Mouse (Mus musculus): ENCODE results near the gene Zfp975. TPM values are rescaled to one million over a fixed set of nuclear protein-coding genes. Genes with fewer than 3 reads are reported as not detected.
"Not testable (repeated sequence)": the region's sequence is repeated elsewhere in the genome, so short reads cannot be mapped to it uniquely, and the experiment has no call there.

Gene Zfp975
- polyA plus RNA-seq, 1 experiment from 2014 or later, result 10.8 TPM

- not testable (repeated sequence) for H3K9ac ChIP-seq (replicated peaks; ENCODE audit: low read depth, low read length); H3K9me3 ChIP-seq (ENCODE audit: control insufficient read depth, low read depth, low read length); H3K27ac ChIP-seq (ENCODE audit: low read length); H3K4me1 ChIP-seq (ENCODE audit: control insufficient read depth, insufficient read depth, low read length); H3K36me3 ChIP-seq (ENCODE audit: control insufficient read depth, insufficient read depth, low read length); H3K27me3 ChIP-seq (ENCODE audit: control insufficient read depth, insufficient read depth, low read length); ATAC-seq (ENCODE audit: insufficient number of reproducible peaks, insufficient read depth, low FRiP score, low read depth)
- Histone ChIP-seq H3K4me2 (replicated peaks; ENCODE audit: low read depth, low read length) (peak overlapping the region; percentile 35), H3K4me3 (ENCODE audit: low read depth, low read length) (peak overlapping the region; percentile 39)
- WGBS, result 13% methylated on average over 3 of the region's 3 CpGs
Measured at GRCm38 (mm10) chr7:42643120-42643620, 49.4 kb downstream of the Zfp975 start.

- H3K4me1 ChIP-seq (ENCODE audit: control insufficient read depth, insufficient read depth, low read length); H3K27me3 ChIP-seq (ENCODE audit: control insufficient read depth, insufficient read depth, low read length); H3K9me3 ChIP-seq (ENCODE audit: control insufficient read depth, low read depth, low read length); H3K27ac ChIP-seq (ENCODE audit: low read length); H3K36me3 ChIP-seq (ENCODE audit: control insufficient read depth, insufficient read depth, low read length): not testable (repeated sequence)
- ATAC-seq (ENCODE audit: insufficient number of reproducible peaks, insufficient read depth, low FRiP score, low read depth), result peak; percentile 99
- 3% methylated on average over 25 of the region's 25 CpGs for WGBS
- H3K4me2 ChIP-seq (replicated peaks; ENCODE audit: low read depth, low read length), result peak within 1 kb of the TSS; percentile 35
- peak within 1 kb of the TSS; percentile 39 for H3K4me3 ChIP-seq (ENCODE audit: low read depth, low read length)
- H3K9ac ChIP-seq (replicated peaks; ENCODE audit: low read depth, low read length), result peak within 1 kb of the TSS; percentile 30; the same call in 1 of the 2 replicates
Measured at GRCm38 (mm10) chr7:42642152-42643115, 50.1 kb downstream of the Zfp975 start, which contains the start of gene Zfp976. TSS of gene Zfp976 (minus strand) at chr7:42642588.

GRCm38 (mm10) chr7:42631031-42631430 is 61.5 kb downstream of the Zfp975 start:
- not testable (repeated sequence) for H3K9ac ChIP-seq (replicated peaks; ENCODE audit: low read depth, low read length); H3K4me1 ChIP-seq (ENCODE audit: control insufficient read depth, insufficient read depth, low read length); ATAC-seq (ENCODE audit: insufficient number of reproducible peaks, insufficient read depth, low FRiP score, low read depth); H3K36me3 ChIP-seq (ENCODE audit: control insufficient read depth, insufficient read depth, low read length); H3K4me2 ChIP-seq (replicated peaks; ENCODE audit: low read depth, low read length); H3K4me3 ChIP-seq (ENCODE audit: low read depth, low read length); H3K9me3 ChIP-seq (ENCODE audit: control insufficient read depth, low read depth, low read length); H3K27me3 ChIP-seq (ENCODE audit: control insufficient read depth, insufficient read depth, low read length); H3K27ac ChIP-seq (ENCODE audit: low read length)

Other genes starting within 250 kb of the Zfp975 start
- gene 4933421I07Rik, start 244.6 kb downstream of the Zfp975 start, polyA plus RNA-seq (2014; fragmentation: Nextera tagmentation; extraction: Ambion mirVana), result not detected in 2 replicates
- gene Zfp141, start 187.0 kb downstream of the Zfp975 start, polyA plus RNA-seq (2014; fragmentation: Nextera tagmentation; extraction: Ambion mirVana), result 11.9 and 15.6 TPM in 2 replicates
- not detected in 2 replicates for gene Gm21028, start 114.2 kb downstream of the Zfp975 start, polyA plus RNA-seq (2014; fragmentation: Nextera tagmentation; extraction: Ambion mirVana)
- gene Zfp977, start 100.2 kb downstream of the Zfp975 start, polyA plus RNA-seq (2014; fragmentation: Nextera tagmentation; extraction: Ambion mirVana), result 2.1 and 4.2 TPM in 2 replicates
- gene Zfp976, start 50.2 kb downstream of the Zfp975 start, polyA plus RNA-seq (2014; fragmentation: Nextera tagmentation; extraction: Ambion mirVana), result 5.3 and 5.9 TPM in 2 replicates
- gene Gm17067, start 34.3 kb upstream of the Zfp975 start, polyA plus RNA-seq (2014; fragmentation: Nextera tagmentation; extraction: Ambion mirVana), result not detected in 2 replicates
- not detected in 2 replicates for gene Vmn2r62, start 100.8 kb upstream of the Zfp975 start, polyA plus RNA-seq (2014; fragmentation: Nextera tagmentation; extraction: Ambion mirVana)
- not detected in 2 replicates for gene Gm2381, start 174.5 kb upstream of the Zfp975 start, polyA plus RNA-seq (2014; fragmentation: Nextera tagmentation; extraction: Ambion mirVana)
- gene Vmn2r63, start 241.1 kb upstream of the Zfp975 start, polyA plus RNA-seq (2014; fragmentation: Nextera tagmentation; extraction: Ambion mirVana), result not detected in 2 replicates